Mouse (Mus musculus) urinary bladder, adult 2 months (tissue): ENCODE data around the gene Pofut2. TPM values are rescaled to one million over a fixed set of nuclear protein-coding genes. Genes with fewer than 3 reads are reported as not detected.

Source experiments
- DNase-seq: peaks from one replicate; pipeline ENCODE4 v3.0.0; 2022; ENCODE audit warnings: low spot score
- polyA plus RNA-seq: library from polyadenylated mRNA; depleted of rRNA; stranded (reverse); fragments of >200 nt; gene quantifications from 2 replicates; pipeline ENCODE4 v1.2.3, GENCODE M21; 2012

Pofut2 gene
- polyA plus RNA-seq, 1 experiment, result 70.0 TPM

- DNase-seq, result no peak
These were observed 29.1 kb upstream of the Pofut2 start for GRCm38 (mm10) chr10:77229609-77230595.

GRCm38 (mm10) chr10:77231861-77232755, 26.9 kb upstream of the Pofut2 start:
- DNase-seq, result no peak

DNA sequence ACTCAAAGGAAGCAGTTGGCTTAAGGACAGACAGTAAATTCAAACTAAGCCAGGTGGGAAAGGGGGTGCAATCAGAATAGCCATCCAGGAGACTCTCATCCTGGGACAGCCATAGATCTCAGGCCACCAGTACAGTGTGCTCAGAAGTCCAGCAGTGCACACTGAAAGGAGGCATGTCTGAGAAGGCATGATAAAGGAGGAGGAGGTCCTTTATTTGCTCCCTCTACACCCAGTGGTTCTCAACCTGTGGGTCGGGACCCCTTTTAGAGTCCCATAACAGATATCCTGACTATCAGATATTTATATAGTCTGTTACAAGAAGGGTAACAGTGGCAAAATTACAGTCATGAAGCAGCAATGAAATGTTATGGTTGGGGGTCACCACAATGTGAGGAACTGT, 25.8 kb upstream of the Pofut2 start:
- DNase-seq, result no peak

GRCm38 (mm10) chr10:77234991-77235616, 23.9 kb upstream of the Pofut2 start:
- DNase-seq, result no peak

- DNase-seq, result peak; percentile 35
These were observed 21.0 kb upstream of the Pofut2 start for GRCm38 (mm10) chr10:77237795-77238580.

DNA sequence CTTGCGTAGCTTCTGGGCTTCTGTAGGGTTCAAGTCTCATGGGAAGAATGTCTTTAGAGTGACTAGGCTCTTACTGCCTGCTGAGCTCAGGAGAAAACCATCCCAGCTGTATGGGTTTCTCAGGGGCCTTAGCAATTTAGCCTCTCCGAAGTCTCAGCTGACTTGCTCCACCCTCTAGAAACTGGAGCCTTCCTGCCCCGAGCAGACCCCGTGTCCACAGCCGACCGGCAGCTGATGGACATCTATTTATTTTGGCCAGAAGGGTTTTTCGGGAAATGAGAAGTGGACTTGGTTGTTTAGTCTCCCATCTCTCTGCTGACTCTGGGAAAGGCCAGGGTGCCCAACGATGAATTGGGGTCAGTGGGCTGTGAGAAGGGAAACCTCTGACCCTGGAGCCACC, 18.3 kb upstream of the Pofut2 start:
- no peak for DNase-seq

- DNase-seq, result no peak
These were observed 16.6 kb upstream of the Pofut2 start for GRCm38 (mm10) chr10:77242396-77242795.

GRCm38 (mm10) chr10:77242871-77243270, 16.1 kb upstream of the Pofut2 start:
- no peak for DNase-seq

DNA sequence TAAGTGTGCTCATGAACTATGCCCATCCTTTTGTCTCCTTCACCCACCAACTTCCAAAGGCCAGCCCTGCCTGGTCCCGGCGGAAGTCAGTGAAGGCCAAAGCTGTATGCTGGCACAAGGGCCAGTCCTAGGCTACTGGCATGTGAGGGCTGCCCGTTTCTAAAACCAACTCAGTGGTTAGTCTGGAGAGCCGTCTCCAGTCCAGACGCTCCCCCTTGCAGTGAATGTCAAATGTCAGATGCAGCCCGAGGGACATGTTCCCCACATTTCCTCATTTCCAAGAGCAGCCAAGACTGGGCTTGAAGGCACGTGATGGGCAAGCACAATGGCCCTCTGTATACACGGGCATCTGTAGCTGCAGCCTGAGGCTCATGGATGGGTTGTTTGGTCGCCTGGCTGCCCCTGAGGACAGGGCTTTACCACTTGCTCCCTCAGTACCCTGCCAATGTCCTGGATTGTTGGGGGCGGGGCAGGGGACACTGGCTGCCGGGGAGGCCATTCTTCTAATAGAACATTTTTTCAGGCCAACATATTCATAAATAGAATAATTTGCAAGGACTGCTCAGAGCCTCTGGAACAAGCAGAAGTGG, 15.4 kb upstream of the Pofut2 start:
- no peak for DNase-seq

- DNase-seq, result no peak
These were observed 14.2 kb upstream of the Pofut2 start for GRCm38 (mm10) chr10:77244777-77245176.

- no peak for DNase-seq
These were observed 12.0 kb upstream of the Pofut2 start for GRCm38 (mm10) chr10:77247048-77247447.

GRCm38 (mm10) chr10:77247707-77248106, 11.3 kb upstream of the Pofut2 start:
- no peak for DNase-seq

- peak; percentile 47 for DNase-seq
These were observed 7.7 kb upstream of the Pofut2 start for GRCm38 (mm10) chr10:77251223-77251783.

DNA sequence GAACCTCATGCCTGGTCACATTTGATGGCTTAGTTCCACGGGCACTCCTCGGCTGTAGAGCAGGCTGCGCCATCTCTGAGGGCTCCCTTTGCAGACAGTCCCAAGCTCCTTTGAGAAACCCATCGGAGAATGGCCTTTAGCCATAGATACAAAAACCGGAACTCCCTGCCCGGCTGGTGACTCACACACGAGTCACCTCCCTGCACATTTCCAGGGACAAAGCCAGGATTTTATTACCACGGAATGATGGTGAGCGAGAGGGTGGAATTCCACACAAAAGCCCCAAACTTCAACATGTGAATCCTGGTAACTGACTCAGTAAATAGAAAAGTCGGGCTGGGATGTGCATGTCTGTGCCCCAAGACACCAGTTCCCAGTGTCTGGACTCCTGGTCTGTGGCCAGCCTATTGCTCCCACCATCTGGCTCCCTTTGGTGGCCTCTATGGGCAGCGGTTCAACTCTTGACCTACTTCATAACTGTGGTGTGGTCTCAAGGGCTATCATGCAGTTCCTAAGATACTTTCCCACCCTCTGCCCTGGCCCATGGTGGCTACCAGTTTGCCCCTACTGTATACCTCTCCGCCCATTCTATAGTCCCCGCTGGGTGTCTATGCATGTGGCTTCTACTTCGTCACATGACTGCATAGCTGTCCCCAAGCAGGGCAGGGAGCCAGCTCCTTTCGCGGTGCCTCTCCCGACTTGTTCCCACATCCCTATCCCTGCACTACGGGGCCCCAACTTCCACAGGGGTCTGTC, 7.1 kb upstream of the Pofut2 start:
- no peak for DNase-seq

DNA sequence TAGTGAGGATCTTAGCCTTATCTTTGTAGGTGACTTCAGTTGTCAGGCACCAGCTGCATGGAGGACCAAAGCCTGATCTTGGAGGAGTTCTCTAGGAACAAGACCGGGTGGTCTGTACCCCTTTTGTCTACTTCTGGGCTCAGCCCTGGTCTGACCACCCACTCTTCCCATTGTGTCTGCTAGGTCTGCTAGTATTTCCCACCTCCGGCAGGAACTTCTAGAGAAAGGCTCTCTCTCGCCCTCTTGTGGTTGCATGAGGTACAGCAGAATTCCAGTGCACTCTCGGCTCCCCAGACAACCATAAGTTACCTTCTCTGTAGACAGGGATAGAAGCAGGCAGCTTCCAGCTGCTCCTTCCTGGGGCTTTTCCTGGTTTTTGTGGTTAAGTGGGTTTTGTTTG, 6.2 kb upstream of the Pofut2 start:
- DNase-seq, result peak; percentile 45

DNA sequence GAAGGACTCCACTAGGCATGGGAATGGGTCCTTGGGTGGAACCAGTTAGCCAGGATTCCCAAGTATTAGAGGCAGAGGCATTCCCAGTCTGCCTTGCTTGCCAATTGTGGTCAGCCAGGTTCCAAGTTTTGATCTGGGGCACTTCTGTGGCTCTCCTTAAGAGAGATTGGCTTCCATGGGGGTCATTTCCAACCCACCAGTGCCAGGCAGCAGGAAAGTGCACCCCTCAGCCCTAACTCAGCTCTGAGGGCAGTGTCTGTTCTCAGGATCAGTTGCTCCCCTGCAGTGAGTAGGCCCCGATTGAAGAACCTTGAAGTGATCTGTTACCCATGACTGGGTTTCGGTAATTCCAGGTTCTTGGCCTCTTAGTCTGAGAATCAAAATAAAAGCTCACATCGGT, 3.8 kb upstream of the Pofut2 start:
- no peak for DNase-seq

DNA sequence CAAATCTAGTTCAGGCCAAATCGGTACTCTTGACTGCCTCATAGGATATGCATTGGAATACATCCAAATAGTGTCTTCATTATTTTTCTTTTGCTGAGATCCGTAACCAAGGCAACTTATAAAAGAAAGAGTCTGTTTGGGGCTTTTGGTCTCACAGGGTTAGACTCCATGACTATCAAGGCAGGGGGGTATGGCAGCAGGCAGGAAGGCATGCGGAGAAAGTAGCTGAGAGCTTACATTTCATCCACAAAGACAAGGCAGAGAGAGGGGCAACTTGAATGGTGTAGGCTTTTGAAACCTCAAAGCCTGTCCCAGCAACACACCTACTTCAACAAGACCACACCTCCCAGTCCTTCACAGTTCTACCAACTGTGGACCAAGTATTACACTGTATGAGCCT, 3.3 kb upstream of the Pofut2 start:
- no peak for DNase-seq

- no peak for DNase-seq
These were observed 902 bp upstream of the Pofut2 start for GRCm38 (mm10) chr10:77258041-77258590.

GRCm38 (mm10) chr10:77260166-77260875, 1.3 kb downstream of the Pofut2 start:
- no peak for DNase-seq
